In the genomic region with DNA sequence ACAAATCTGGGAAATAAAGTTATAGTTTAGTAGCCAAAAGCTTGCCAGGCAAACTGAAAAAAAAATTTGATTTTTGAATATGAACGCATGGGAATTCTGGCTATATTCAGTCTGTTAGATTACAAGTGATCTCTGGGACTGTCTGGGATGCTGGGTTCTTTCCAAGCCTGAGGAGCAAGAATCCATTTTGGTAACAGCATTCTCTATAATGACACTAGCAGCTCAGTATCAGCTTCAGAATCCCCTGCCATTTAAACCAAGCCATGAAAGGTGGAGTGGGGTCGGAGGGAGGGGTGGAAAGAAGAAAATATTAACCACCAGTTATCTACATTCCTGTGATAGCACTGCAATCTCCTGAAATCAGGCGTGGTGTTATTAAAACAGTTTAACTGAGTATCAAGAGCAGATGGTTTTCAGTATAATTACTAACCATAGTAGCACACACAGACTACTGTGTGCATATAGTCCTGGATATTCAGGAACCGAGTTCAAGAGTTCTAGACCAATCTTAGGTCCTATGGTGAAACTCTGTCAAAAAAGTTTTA, we compare ENCODE assay signal across 27 mouse cellular contexts. TPM values are rescaled to one million over a fixed set of nuclear protein-coding genes. Genes with fewer than 3 reads are reported as not detected.
DNase-seq lines count a peak whose midpoint lies in the region; ATAC-seq and TF ChIP-seq lines count a peak whose summit lies in the region.
"Had no signal": no experiment of that assay in that cellular context is flagged by ENCODE, and none has a peak within 500 bp of the region (broad histone marks: within the 10 kb centered on the region; RNA-seq: fewer than 3 reads in every experiment).

No protein-coding gene starts in this region.

- peak; percentile 13 for DNase-seq in forebrain, embryonic 14.5 days (ENCODE audit: low spot score)
- peak; percentile 34 for DNase-seq in gastrocnemius, adult 2 months
- no peak for DNase-seq in gastrocnemius, postnatal 4 days (ENCODE audit: low spot score in 2 of 2)
- DNase-seq in left cerebral cortex, adult 2 months (ENCODE audit: extremely low spot score in 1 of 2, low spot score in 2 of 2): no peak
- DNase-seq in left cerebral cortex, adult 9 months (ENCODE audit: low spot score in 2 of 2): no peak
- DNase-seq: adrenal gland, adult 2 months; adrenal gland, postnatal 36 days; cerebellum, adult 9-10 months; cerebellum, postnatal 36 days; embryo, embryonic 11 days; heart, postnatal 14 days; kidney, postnatal 14 days; left cerebral cortex, postnatal 4 days; liver, postnatal 0 days; right cerebral cortex, postnatal 4 days; thymus, adult 18-20 months; thymus, postnatal 36 days had no signal

- no peak overlapping the region for H3K4me2 ChIP-seq in forebrain, embryonic 14.5 days (ENCODE audit: low read length)
- no peak overlapping the region for H3K4me2 ChIP-seq in forebrain, embryonic 12.5 days
- H3K4me2 ChIP-seq: embryonic facial prominence, embryonic 12.5 days; liver, embryonic 12.5 days; midbrain, embryonic 15.5 days had no signal

- WGBS in forebrain, embryonic 14.5 days: 90% methylated on average over 4 of the region's 4 CpGs
- 93% methylated on average over 4 of the region's 4 CpGs for WGBS in forebrain, embryonic 12.5 days
- 41% methylated on average over 4 of the region's 4 CpGs for WGBS in olfactory bulb, adult 2 months

- no peak for ATAC-seq in forebrain, embryonic 14.5 days
- no peak for ATAC-seq in forebrain, embryonic 12.5 days (ENCODE audit: low FRiP score)
- no peak for ATAC-seq in activated CD4-positive, CD25-positive, alpha-beta regulatory T cell, adult 4 months
- ATAC-seq: hindbrain, embryonic 16.5 days; liver, embryonic 12.5 days; liver, postnatal 0 days; midbrain, embryonic 15.5 days had no signal

- TF ChIP-seq CTCF in gastrocnemius, adult 2 months (IDR thresholded peaks at IDR 0.05): no peak
- TF ChIP-seq CTCF in left cerebral cortex, adult 2 months (IDR thresholded peaks at IDR 0.05): no peak
- TF ChIP-seq CTCF in olfactory bulb, adult 2 months (IDR thresholded peaks at IDR 0.05; ENCODE audit: insufficient read depth, low read depth, low read length): no peak

- no peak for TF ChIP-seq POLR2A in olfactory bulb, adult 2 months (IDR thresholded peaks at IDR 0.05; ENCODE audit: insufficient read depth, low read depth, low read length)

- H3K9me3 ChIP-seq in forebrain, embryonic 14.5 days (replicated peaks; ENCODE audit: control insufficient read depth, low read length): no peaks in the 10 kb centered on the region
- no peaks in the 10 kb centered on the region for H3K9me3 ChIP-seq in forebrain, embryonic 12.5 days
- H3K9me3 ChIP-seq: embryonic facial prominence, embryonic 12.5 days; G1E; liver, embryonic 12.5 days; midbrain, embryonic 10.5 days; midbrain, embryonic 15.5 days had no signal

- H3K4me3 ChIP-seq in forebrain, embryonic 14.5 days (ENCODE audit: low read depth, low read length): no peak overlapping the region
- no peak overlapping the region for H3K4me3 ChIP-seq in forebrain, embryonic 12.5 days (replicated peaks)
- peak overlapping the region; percentile 58 for H3K4me3 ChIP-seq in gastrocnemius, adult 2 months
- H3K4me3 ChIP-seq in left cerebral cortex, adult 2 months: no peak overlapping the region
- H3K4me3 ChIP-seq in olfactory bulb, adult 2 months (ENCODE audit: insufficient read depth, low read depth, low read length): no peak overlapping the region
- H3K4me3 ChIP-seq: embryonic facial prominence, embryonic 12.5 days; liver, embryonic 12.5 days; midbrain, embryonic 10.5 days; midbrain, embryonic 15.5 days had no signal

- no peak overlapping the region for H3K9ac ChIP-seq in forebrain, embryonic 14.5 days (ENCODE audit: low read length)
- H3K9ac ChIP-seq in forebrain, embryonic 12.5 days: no peak overlapping the region
- H3K9ac ChIP-seq: embryonic facial prominence, embryonic 12.5 days; liver, embryonic 12.5 days; liver, postnatal 0 days; midbrain, embryonic 15.5 days had no signal

- H3K27ac ChIP-seq in forebrain, embryonic 14.5 days (ENCODE audit: low read depth, low read length): no peak overlapping the region
- H3K27ac ChIP-seq in forebrain, embryonic 12.5 days: no peak overlapping the region
- peak overlapping the region; percentile 86 for H3K27ac ChIP-seq in gastrocnemius, adult 2 months
- H3K27ac ChIP-seq in left cerebral cortex, adult 2 months: peak overlapping the region; percentile 60; the same call in 1 of the 2 replicates
- H3K27ac ChIP-seq in olfactory bulb, adult 2 months (ENCODE audit: insufficient read depth, low read depth, low read length): 0 out of 2 replicates have a peak overlapping the region, but pooled peaks have one; percentile 40
- H3K27ac ChIP-seq: embryonic facial prominence, embryonic 12.5 days; liver, embryonic 12.5 days; midbrain, embryonic 10.5 days; midbrain, embryonic 15.5 days; stomach, postnatal 0 days had no signal

- peaks cover 6% of the 10 kb centered on the region for H3K4me1 ChIP-seq in forebrain, embryonic 14.5 days (ENCODE audit: control insufficient read depth, insufficient read depth, low read length)
- H3K4me1 ChIP-seq in forebrain, embryonic 12.5 days: peaks cover 6% of the 10 kb centered on the region; the same call in 1 of the 2 replicates
- H3K4me1 ChIP-seq in olfactory bulb, adult 2 months (ENCODE audit: control insufficient read depth, insufficient read depth, low read length): no peaks in the 10 kb centered on the region
- H3K4me1 ChIP-seq: embryonic facial prominence, embryonic 12.5 days; midbrain, embryonic 10.5 days; midbrain, embryonic 15.5 days had no signal

- H3K27me3 ChIP-seq in forebrain, embryonic 14.5 days (replicated peaks; ENCODE audit: control insufficient read depth, insufficient read depth, low read length): no peaks in the 10 kb centered on the region
- H3K27me3 ChIP-seq in forebrain, embryonic 12.5 days: no peaks in the 10 kb centered on the region
- H3K27me3 ChIP-seq: embryonic facial prominence, embryonic 12.5 days; liver, embryonic 12.5 days; midbrain, embryonic 15.5 days had no signal

- intact Hi-C loops in gastrocnemius, adult 2 months (cut with DNase I): loop anchor here (5.0 kb wide), 1 partner anchor 33 kb away; no protein-coding TSS in a partner anchor
- intact Hi-C loops in left cerebral cortex, adult 2 months (cut with DNase I): loop anchor here (2.0 kb wide), 1 partner anchor 37 kb away; no protein-coding TSS in a partner anchor

- H3K36me3 ChIP-seq in forebrain, embryonic 14.5 days (ENCODE audit: control insufficient read depth, insufficient read depth, low read length): no peaks in the 10 kb centered on the region
- H3K36me3 ChIP-seq in forebrain, embryonic 12.5 days (replicated peaks): no peaks in the 10 kb centered on the region
- H3K36me3 ChIP-seq: embryonic facial prominence, embryonic 12.5 days; G1E; liver, embryonic 12.5 days; midbrain, embryonic 15.5 days had no signal

RNA-seq across cellular contexts. Expression of a gene that starts 38.6 kb away (rescaled TPM):
- polyA plus RNA-seq in forebrain, embryonic 14.5 days (2014; fragmentation: Nextera tagmentation; extraction: Ambion mirVana): 90.6 and 108 TPM in 2 replicates
- polyA plus RNA-seq in forebrain, embryonic 12.5 days (2016; fragmentation: Nextera tagmentation; extraction: Ambion mirVana): 94.5 and 112 TPM in 2 replicates
- total RNA-seq in gastrocnemius, adult 2 months (2021): 100 to 1,000 TPM; 484 to 501 TPM
- total RNA-seq in gastrocnemius, postnatal 4 days (2021): 100 to 1,000 TPM; 510 to 546 TPM
- total RNA-seq in left cerebral cortex, adult 2 months (2021): 100 to 1,000 TPM; 365 to 381 TPM
- polyA plus RNA-seq in olfactory bulb, adult 2 months (2012; ENCODE audit: insufficient read depth, insufficient read length, low replicate concordance, missing spikeins): 93.0 and 647 TPM in 2 replicates
- 10 to 100 TPM; 40.8 to 42.7 TPM for polyA plus RNA-seq in activated CD4-positive, CD25-positive, alpha-beta regulatory T cell, adult 4 months (2017; shearing (Covaris generic))

Comparison
In these comparisons a context has a peak if more than half of its experiments do, and no peak if none do; other contexts are left out.
1. DNase-seq: peak in forebrain, embryonic 14.5 days (single experiment) and gastrocnemius, adult 2 months (single experiment); none in gastrocnemius, postnatal 4 days (0 of 2), left cerebral cortex, adult 2 months (0 of 2) and left cerebral cortex, adult 9 months (0 of 2).
2. H3K27ac ChIP-seq: peak in gastrocnemius, adult 2 months (single experiment), left cerebral cortex, adult 2 months (single experiment) and olfactory bulb, adult 2 months (single experiment); none in forebrain, embryonic 14.5 days (single experiment) and forebrain, embryonic 12.5 days (single experiment).